Comparison of ENCODE assay signal across 15 mouse cellular contexts in genomic region chr14:87169151-87169550, GRCm38 (mm10). TPM values are rescaled to one million over a fixed set of nuclear protein-coding genes. Genes with fewer than 3 reads are reported as not detected.
DNase-seq lines count a peak whose midpoint lies in the region.
"Had no signal": no experiment of that assay in that cellular context is flagged by ENCODE, and none has a peak within 500 bp of the region (broad histone marks: within the 10 kb centered on the region; RNA-seq: fewer than 3 reads in every experiment).

No protein-coding gene starts in this region.

- peak; percentile 13 to 23 for DNase-seq in left cerebral cortex, adult 18-20 months (ENCODE audit: low spot score in 2 of 2)
- no peak for DNase-seq in left cerebral cortex, postnatal 4 days
- peak; percentile 78 for DNase-seq in brain, adult 2 months (ENCODE audit: low read depth, low spot score)
- peak; percentile 49 for DNase-seq in telencephalon, adult 2 months (ENCODE audit: low read depth, low spot score)
- DNase-seq in kidney, postnatal 36 days = no peak
- DNase-seq: adrenal gland, adult 8-10 months; adrenal gland, postnatal 14 days; adrenal gland, postnatal 36 days; cerebellum, adult 11 months; cerebellum, adult 18-20 months; cerebellum, adult 8-10 months; cerebellum, adult 9-11 months; cerebellum, postnatal 14 days; cerebellum, postnatal 36 days; embryo, embryonic 11 days had no signal

- intact Hi-C loops in left cerebral cortex, postnatal 4 days (cut with DNase I) = no loop called here

RNA-seq across cellular contexts. Expression of gene Diaph3, which starts 28.1 kb away (rescaled TPM):
- 1 to 10 TPM; 2.8 to 3.2 TPM for total RNA-seq in left cerebral cortex, adult 18-20 months (2021)
- total RNA-seq in left cerebral cortex, postnatal 4 days (2021) = 1 to 10 TPM; 7.0 to 7.4 TPM

Comparison
In these comparisons a context has a peak if more than half of its experiments do, and no peak if none do; other contexts are left out.
1. DNase-seq: peak in left cerebral cortex, adult 18-20 months (2 of 2), brain, adult 2 months (single experiment) and telencephalon, adult 2 months (single experiment); none in left cerebral cortex, postnatal 4 days (single experiment) and kidney, postnatal 36 days (0 of 2).